ENCODE assay signal across 24 mouse cellular contexts in genomic region chr9:104108571-104109143, GRCm38 (mm10). TPM values are rescaled to one million over a fixed set of nuclear protein-coding genes. Genes with fewer than 3 reads are reported as not detected.
A peak's percentile ranks its signal among the peaks of the same experiment; 100 is the strongest.
DNase-seq lines count a peak whose midpoint lies in the region; ATAC-seq and TF ChIP-seq lines count a peak whose summit lies in the region.
"Had no signal": no experiment of that assay in that cellular context is flagged by ENCODE, and none has a peak within 500 bp of the region (broad histone marks: within the 10 kb centered on the region; RNA-seq: fewer than 3 reads in every experiment).

No protein-coding gene starts in this region.

- no peaks in the 10 kb centered on the region for H3K36me3 ChIP-seq in kidney, postnatal 0 days (ENCODE audit: insufficient read depth, low read length)
- H3K36me3 ChIP-seq in embryonic facial prominence, embryonic 15.5 days, result no peaks in the 10 kb centered on the region
- H3K36me3 ChIP-seq in heart, embryonic 16.5 days (ENCODE audit: control insufficient read depth, insufficient read depth), result 0 out of 2 replicates have a peak, but pooled peaks cover 4% of the 10 kb centered on the region
- H3K36me3 ChIP-seq: forebrain, embryonic 15.5 days; liver, embryonic 15.5 days had no signal

- H3K4me1 ChIP-seq in kidney, postnatal 0 days (replicated peaks; ENCODE audit: insufficient read depth, low read length), result no peaks in the 10 kb centered on the region
- peaks cover 13% of the 10 kb centered on the region for H3K4me1 ChIP-seq in embryonic facial prominence, embryonic 15.5 days
- no peaks in the 10 kb centered on the region for H3K4me1 ChIP-seq in heart, embryonic 16.5 days (ENCODE audit: control insufficient read depth, insufficient read depth, low read length)
- H3K4me1 ChIP-seq: forebrain, embryonic 15.5 days; liver, embryonic 15.5 days had no signal

- no peak overlapping the region for H3K9ac ChIP-seq in kidney, postnatal 0 days (ENCODE audit: low read depth, low read length)
- no peak overlapping the region for H3K9ac ChIP-seq in embryonic facial prominence, embryonic 15.5 days
- H3K9ac ChIP-seq in heart, embryonic 16.5 days (ENCODE audit: low read length), result no peak overlapping the region
- H3K9ac ChIP-seq: forebrain, embryonic 15.5 days; liver, embryonic 15.5 days; lung, embryonic 14.5 days had no signal

- H3K4me2 ChIP-seq in kidney, postnatal 0 days (ENCODE audit: low read length), result no peak overlapping the region
- no peak overlapping the region for H3K4me2 ChIP-seq in embryonic facial prominence, embryonic 15.5 days (replicated peaks)
- no peak overlapping the region for H3K4me2 ChIP-seq in heart, embryonic 16.5 days (ENCODE audit: low read depth, low read length)
- H3K4me2 ChIP-seq: forebrain, embryonic 15.5 days; liver, embryonic 15.5 days; lung, embryonic 14.5 days; midbrain, embryonic 11.5 days had no signal

- 82% methylated on average over 2 of the region's 2 CpGs for WGBS in kidney, postnatal 0 days
- 47% methylated on average over 2 of the region's 2 CpGs for WGBS in embryonic facial prominence, embryonic 15.5 days
- 49% methylated on average over 2 of the region's 2 CpGs for WGBS in heart, embryonic 16.5 days

- no peak for ATAC-seq in kidney, postnatal 0 days (replicated peaks; ENCODE audit: low FRiP score, low read depth)
- ATAC-seq in embryonic facial prominence, embryonic 15.5 days (ENCODE audit: insufficient number of reproducible peaks, low FRiP score, low TSS enrichment, low read depth), result 0 out of 2 replicates have a peak, but pooled peaks have one; percentile 48
- peak; percentile 58; the same call in 1 of the 2 replicates for ATAC-seq in heart, embryonic 16.5 days (replicated peaks; ENCODE audit: extremely low read depth, insufficient read depth, low FRiP score)
- ATAC-seq: CD4-positive, CD25-positive, alpha-beta regulatory T cell, adult 4 months; forebrain, embryonic 15.5 days; hindbrain, embryonic 16.5 days; midbrain, embryonic 16.5 days had no signal

- no peak for TF ChIP-seq CTCF in kidney, postnatal 0 days (IDR thresholded peaks at IDR 0.05; ENCODE audit: low read depth)

- H3K4me3 ChIP-seq in kidney, postnatal 0 days (replicated peaks; ENCODE audit: low read depth, low read length), result no peak overlapping the region
- H3K4me3 ChIP-seq in embryonic facial prominence, embryonic 15.5 days (replicated peaks), result no peak overlapping the region
- H3K4me3 ChIP-seq in heart, embryonic 16.5 days (ENCODE audit: low read length), result no peak overlapping the region
- H3K4me3 ChIP-seq: forebrain, embryonic 15.5 days; liver, embryonic 15.5 days had no signal

- no peaks in the 10 kb centered on the region for H3K27me3 ChIP-seq in kidney, postnatal 0 days (ENCODE audit: insufficient read depth, low read length)
- H3K27me3 ChIP-seq in embryonic facial prominence, embryonic 15.5 days, result no peaks in the 10 kb centered on the region
- no peaks in the 10 kb centered on the region for H3K27me3 ChIP-seq in heart, embryonic 16.5 days (ENCODE audit: control insufficient read depth, insufficient read depth, low read length)
- H3K27me3 ChIP-seq: forebrain, embryonic 15.5 days; liver, embryonic 15.5 days had no signal

- no peaks in the 10 kb centered on the region for H3K9me3 ChIP-seq in kidney, postnatal 0 days (replicated peaks; ENCODE audit: low read length)
- H3K9me3 ChIP-seq in embryonic facial prominence, embryonic 15.5 days (replicated peaks), result no peaks in the 10 kb centered on the region
- H3K9me3 ChIP-seq in heart, embryonic 16.5 days (replicated peaks; ENCODE audit: control insufficient read depth, low read length), result peaks cover 7% of the 10 kb centered on the region
- H3K9me3 ChIP-seq: forebrain, embryonic 15.5 days; liver, embryonic 15.5 days had no signal

- H3K27ac ChIP-seq in kidney, postnatal 0 days, result no peak overlapping the region
- H3K27ac ChIP-seq in embryonic facial prominence, embryonic 15.5 days (replicated peaks), result peak overlapping the region; percentile 49
- H3K27ac ChIP-seq in heart, embryonic 16.5 days (ENCODE audit: low read length), result no peak overlapping the region; the same call in 1 of the 2 replicates
- H3K27ac ChIP-seq: forebrain, embryonic 15.5 days; liver, embryonic 15.5 days had no signal

- peak; percentile 21 to 41 for DNase-seq in heart, adult 18-20 months
- no peak for DNase-seq in heart, postnatal 4 days
- DNase-seq in kidney, postnatal 0 days (ENCODE audit: low spot score), result peak; percentile 51
- DNase-seq in kidney, adult 9 months, result no peak
- DNase-seq in thymus, adult 18-20 months, result no peak
- DNase-seq in frontal cortex, postnatal 14 days (ENCODE audit: low spot score in 2 of 2), result no peak
- DNase-seq: cerebellum, adult 11 months; cerebellum, adult 9-11 months; embryo, embryonic 11 days; kidney, adult 18-20 months; kidney, postnatal 4 days; left cerebral cortex, postnatal 4 days; lung, embryonic 14.5 days; lung, postnatal 14 days; spleen, adult 18-20 months; thymus, postnatal 36 days had no signal

RNA-seq across cellular contexts. Expression of gene Ackr4, which starts 18.1 kb away (rescaled TPM):
- total RNA-seq in heart, adult 18-20 months (2021), result 1 to 10 TPM; 1.8 to 1.9 TPM
- 1 to 10 TPM; 4.3 to 6.3 TPM for total RNA-seq in heart, postnatal 4 days (2021)
- polyA plus RNA-seq in kidney, postnatal 0 days (2015; fragmentation: Nextera tagmentation; extraction: Ambion mirVana), result 1.6 and 2.3 TPM in 2 replicates
- 6.4 and 6.9 TPM in 2 replicates for polyA plus RNA-seq in embryonic facial prominence, embryonic 15.5 days (2015; fragmentation: Nextera tagmentation; extraction: Ambion mirVana)
- 8.0 and 10.3 TPM in 2 replicates for polyA plus RNA-seq in heart, embryonic 16.5 days (2015; fragmentation: Nextera tagmentation; extraction: Ambion mirVana)

RNA-seq across cellular contexts. Expression of gene Acad11, which starts 45.5 kb away (rescaled TPM):
- 100 to 1,000 TPM; 120 to 136 TPM for total RNA-seq in heart, adult 18-20 months (2021)
- 10 to 100 TPM; 19.9 to 20.9 TPM for total RNA-seq in heart, postnatal 4 days (2021)
- polyA plus RNA-seq in kidney, postnatal 0 days (2015; fragmentation: Nextera tagmentation; extraction: Ambion mirVana), result 17.6 and 22.2 TPM in 2 replicates
- polyA plus RNA-seq in embryonic facial prominence, embryonic 15.5 days (2015; fragmentation: Nextera tagmentation; extraction: Ambion mirVana), result 12.6 and 14.2 TPM in 2 replicates
- 14.3 and 16.7 TPM in 2 replicates for polyA plus RNA-seq in heart, embryonic 16.5 days (2015; fragmentation: Nextera tagmentation; extraction: Ambion mirVana)

RNA-seq across cellular contexts. Expression of gene Uba5, which starts 45.7 kb away (rescaled TPM):
- total RNA-seq in heart, adult 18-20 months (2021), result 10 to 100 TPM; 14.9 to 15.4 TPM
- total RNA-seq in heart, postnatal 4 days (2021), result 10 to 100 TPM; 27.5 to 27.7 TPM
- polyA plus RNA-seq in kidney, postnatal 0 days (2015; fragmentation: Nextera tagmentation; extraction: Ambion mirVana), result 40.5 and 43.7 TPM in 2 replicates
- 58.6 and 61.1 TPM in 2 replicates for polyA plus RNA-seq in embryonic facial prominence, embryonic 15.5 days (2015; fragmentation: Nextera tagmentation; extraction: Ambion mirVana)
- polyA plus RNA-seq in heart, embryonic 16.5 days (2015; fragmentation: Nextera tagmentation; extraction: Ambion mirVana), result 36.1 and 38.7 TPM in 2 replicates

Comparison
In these comparisons a context has a peak if more than half of its experiments do, and no peak if none do; other contexts are left out.
1. DNase-seq: peak in heart, adult 18-20 months (2 of 2) and kidney, postnatal 0 days (single experiment); none in heart, postnatal 4 days (single experiment), kidney, adult 9 months (single experiment), thymus, adult 18-20 months (0 of 2) and frontal cortex, postnatal 14 days (0 of 2).